Mouse (Mus musculus) hematopoietic stem cell, adult 5-6 weeks (primary cell): Measurements from ENCODE around the gene N4bp2. TPM values are rescaled to one million over a fixed set of nuclear protein-coding genes. Genes with fewer than 3 reads are reported as not detected.
A peak's percentile ranks its signal among the peaks of the same experiment; 100 is the strongest.
"Not testable (repeated sequence)": the region's sequence is repeated elsewhere in the genome, so short reads cannot be mapped to it uniquely, and the experiment has no call there.

Experiments
- ATAC-seq, 2 experiments: fragments of 125-278 bp in 1 of 2; replicated peaks in 1 of 2; 2 replicates each; pipeline ENCODE4 v1.8.0; 2016 to 2017; ENCODE audit warnings: inconsistent platforms in 2 of 2, mild to moderate bottlenecking in 2 of 2, moderate number of reproducible peaks in 2 of 2, low read depth in 1 of 2, moderate TSS enrichment in 1 of 2; ENCODE audit not compliant: low FRiP score in 2 of 2, poor library complexity in 2 of 2, severe bottlenecking in 2 of 2, insufficient read depth in 1 of 2, low TSS enrichment in 1 of 2
- total RNA-seq: library from RNA; stranded (forward); fragments of 172-1452, 232-1000 nt; gene quantifications from 2 replicates; pipeline ENCODE4 v1.2.3, GENCODE M21; 2017

The N4bp2 gene
- total RNA-seq, 1 experiment from 2014 or later = 50.7 TPM

GRCm38 (mm10) chr5:65761020-65761419, 2.3 kb upstream of the N4bp2 start:
- no peak for ATAC-seq

GRCm38 (mm10) chr5:65761921-65762320, 1.4 kb upstream of the N4bp2 start:
- no peak for ATAC-seq

- ATAC-seq = no peak
Measured at GRCm38 (mm10) chr5:65762686-65763085, 635 bp upstream of the N4bp2 start.

GRCm38 (mm10) chr5:65763916-65764785, 830 bp downstream of the N4bp2 start:
- peak; percentile 34 to 46; a peak in 3 of 4 replicates for ATAC-seq

GRCm38 (mm10) chr5:65764786-65765634, 1.7 kb downstream of the N4bp2 start:
- peak; percentile 93 for ATAC-seq

- no peak for ATAC-seq
Measured at GRCm38 (mm10) chr5:65765635-65765911, 2.3 kb downstream of the N4bp2 start.

GRCm38 (mm10) chr5:65768007-65768406, 4.7 kb downstream of the N4bp2 start:
- ATAC-seq = no peak

- ATAC-seq = no peak
Measured at GRCm38 (mm10) chr5:65770065-65770464, 6.7 kb downstream of the N4bp2 start.

- no peak for ATAC-seq
Measured at GRCm38 (mm10) chr5:65770493-65770892, 7.2 kb downstream of the N4bp2 start.

GRCm38 (mm10) chr5:65773957-65774356, 10.6 kb downstream of the N4bp2 start:
- ATAC-seq = not testable (repeated sequence)

GRCm38 (mm10) chr5:65776166-65776565, 12.8 kb downstream of the N4bp2 start:
- no peak for ATAC-seq

GRCm38 (mm10) chr5:65776907-65777306, 13.6 kb downstream of the N4bp2 start:
- no peak for ATAC-seq

GRCm38 (mm10) chr5:65778986-65779385, 15.7 kb downstream of the N4bp2 start:
- ATAC-seq = not testable (repeated sequence)

GRCm38 (mm10) chr5:65779401-65780063, 16.2 kb downstream of the N4bp2 start:
- ATAC-seq = no peak

GRCm38 (mm10) chr5:65781147-65781715, 17.9 kb downstream of the N4bp2 start:
- ATAC-seq = peak; percentile 70 to 80

- ATAC-seq = no peak
Measured at GRCm38 (mm10) chr5:65781769-65782715, 18.7 kb downstream of the N4bp2 start.
